7 mouse cellular contexts compared by ENCODE assay signal in genomic region chr13:28651810-28652209, GRCm38 (mm10).
DNase-seq lines count a peak whose midpoint lies in the region; ATAC-seq lines count a peak whose summit lies in the region.

No protein-coding gene starts in this region.

- ATAC-seq in granulocyte monocyte progenitor cell, adult 5-6 weeks (replicated peaks; ENCODE audit: poor library complexity, severe bottlenecking) = no peak

- DNase-seq in left cerebral cortex, adult 11 months (ENCODE audit: low spot score) = peak; percentile 17
- DNase-seq in left cerebral cortex, adult 18-20 months (ENCODE audit: low spot score in 2 of 2) = no peak
- DNase-seq in cerebellum, adult 9-11 months = peak; percentile 9
- DNase-seq in gastrocnemius, postnatal 10 days = peak; percentile 15
- DNase-seq in layer of hippocampus, postnatal 14 days (ENCODE audit: low spot score in 2 of 2) = peak; percentile 39 to 67
- no peak for DNase-seq in testis, postnatal 10 days (ENCODE audit: low spot score)

Comparison
In these comparisons a context has a peak if more than half of its experiments do, and no peak if none do; other contexts are left out.
1. DNase-seq: peak in left cerebral cortex, adult 11 months (single experiment), cerebellum, adult 9-11 months (single experiment), gastrocnemius, postnatal 10 days (single experiment) and layer of hippocampus, postnatal 14 days (2 of 2); none in left cerebral cortex, adult 18-20 months (0 of 2) and testis, postnatal 10 days (single experiment).